Mouse (Mus musculus) megakaryocyte, embryonic 14.5 days (primary cell): ENCODE data around the gene Clca3a1.

ENCODE experiments used
- FLI1 ChIP-seq: IDR thresholded peaks from 2 replicates; pipeline ENCODE4 v1.6.1; 2012; ENCODE audit warnings: low read length, inconsistent platforms, mixed read lengths
- GATA1 ChIP-seq: IDR thresholded peaks from 3 replicates; pipeline ENCODE4 v1.6.1; 2012; ENCODE audit warnings: mixed read lengths, low read length, inconsistent platforms, borderline replicate concordance

DNA sequence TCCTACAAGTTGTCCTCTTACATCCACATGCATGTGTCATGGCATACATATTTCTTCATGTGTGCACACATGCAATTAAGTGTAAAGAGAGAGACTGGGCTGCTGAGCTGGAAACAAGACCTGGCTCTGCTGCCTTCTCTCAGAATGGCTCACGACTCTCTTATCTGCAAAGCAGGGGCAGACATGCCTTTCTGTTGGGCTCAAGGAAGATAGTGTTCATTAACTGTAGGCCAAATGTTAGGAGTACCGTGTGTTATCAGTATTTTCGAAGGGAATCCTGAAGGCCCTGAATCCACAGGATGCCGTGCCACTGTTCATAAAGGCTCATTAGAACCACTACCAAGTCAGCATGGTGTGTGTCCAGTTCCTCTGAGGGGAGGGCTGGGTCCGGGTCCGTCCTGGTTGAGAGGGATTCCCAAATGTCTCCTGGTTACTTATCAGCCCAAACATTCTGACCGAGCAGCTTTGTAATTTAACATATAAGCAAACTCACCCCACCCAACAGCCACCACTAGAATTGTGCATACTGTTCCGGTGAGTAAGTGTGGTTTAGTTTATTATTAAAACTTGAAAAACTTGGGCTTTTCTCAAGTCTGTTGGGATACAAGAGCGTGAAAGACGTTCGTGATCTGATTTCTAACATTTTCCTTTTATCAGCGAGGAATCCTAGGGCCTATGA lies 77.5 kb downstream of the Clca3a1 start:
- no peak for TF ChIP-seq GATA1
- TF ChIP-seq FLI1, result no peak
